Mouse (Mus musculus) intestine, embryonic 15.5 days (tissue): ENCODE measurements around the gene Abca2. TPM values are rescaled to one million over a fixed set of nuclear protein-coding genes. Genes with fewer than 3 reads are reported as not detected.

Source experiments
- ATAC-seq: fragments of 200-750 bp; cut with Nextera tagmentation; 2 replicates; pipeline ENCODE4 v1.8.0; 2017; ENCODE audit warnings: moderate TSS enrichment, moderate library complexity
- H3K27ac ChIP-seq: fragments of 300-500 bp; sonication (generic); 2 replicates; pipeline ENCODE4 v1.5.1; 2015; ENCODE audit warnings: mild to moderate bottlenecking, inconsistent platforms
- H3K27me3 ChIP-seq: fragments of 300-500 bp; sonication (generic); replicated peaks from 2 replicates; pipeline ENCODE4 v1.6.1; 2015; ENCODE audit warnings: inconsistent platforms
- H3K36me3 ChIP-seq: fragments of 300-500 bp; sonication (generic); 2 replicates; pipeline ENCODE4 v1.6.1; 2015; ENCODE audit warnings: inconsistent platforms
- H3K4me1 ChIP-seq: fragments of 300-500 bp; sonication (generic); replicated peaks from 2 replicates; pipeline ENCODE4 v1.6.1; 2015; ENCODE audit warnings: inconsistent platforms
- H3K4me2 ChIP-seq: fragments of 300-500 bp; sonication (generic); replicated peaks from 2 replicates; pipeline ENCODE4 v1.6.1; 2015; ENCODE audit warnings: mild to moderate bottlenecking, inconsistent platforms
- H3K4me3 ChIP-seq: fragments of 300-500 bp; sonication (generic); replicated peaks from 2 replicates; pipeline ENCODE4 v1.5.1; 2015; ENCODE audit warnings: inconsistent platforms
- H3K9ac ChIP-seq: fragments of 300-500 bp; sonication (generic); 2 replicates; pipeline ENCODE4 v1.6.1; 2015; ENCODE audit warnings: inconsistent platforms
- H3K9me3 ChIP-seq: fragments of 300-500 bp; sonication (generic); 2 replicates; pipeline ENCODE4 v1.6.1; 2016; ENCODE audit warnings: inconsistent platforms
- WGBS: fragments of 180-500 bp; shearing (Covaris S2); methylation state at CpG from one replicate; pipeline ENCODE4 v1.1.7; 2015; 5-methylcytosine and 5-hydroxymethylcytosine counted together
- polyA plus RNA-seq: library from polyadenylated mRNA; unstranded; fragments of >200 nt; fragmentation: Nextera tagmentation; extraction: Ambion mirVana; gene quantifications from 2 replicates; pipeline ENCODE4 v1.2.1, GENCODE M21; 2015

Abca2 gene
- polyA plus RNA-seq, 1 experiment from 2014 or later = 2.8 TPM

DNA sequence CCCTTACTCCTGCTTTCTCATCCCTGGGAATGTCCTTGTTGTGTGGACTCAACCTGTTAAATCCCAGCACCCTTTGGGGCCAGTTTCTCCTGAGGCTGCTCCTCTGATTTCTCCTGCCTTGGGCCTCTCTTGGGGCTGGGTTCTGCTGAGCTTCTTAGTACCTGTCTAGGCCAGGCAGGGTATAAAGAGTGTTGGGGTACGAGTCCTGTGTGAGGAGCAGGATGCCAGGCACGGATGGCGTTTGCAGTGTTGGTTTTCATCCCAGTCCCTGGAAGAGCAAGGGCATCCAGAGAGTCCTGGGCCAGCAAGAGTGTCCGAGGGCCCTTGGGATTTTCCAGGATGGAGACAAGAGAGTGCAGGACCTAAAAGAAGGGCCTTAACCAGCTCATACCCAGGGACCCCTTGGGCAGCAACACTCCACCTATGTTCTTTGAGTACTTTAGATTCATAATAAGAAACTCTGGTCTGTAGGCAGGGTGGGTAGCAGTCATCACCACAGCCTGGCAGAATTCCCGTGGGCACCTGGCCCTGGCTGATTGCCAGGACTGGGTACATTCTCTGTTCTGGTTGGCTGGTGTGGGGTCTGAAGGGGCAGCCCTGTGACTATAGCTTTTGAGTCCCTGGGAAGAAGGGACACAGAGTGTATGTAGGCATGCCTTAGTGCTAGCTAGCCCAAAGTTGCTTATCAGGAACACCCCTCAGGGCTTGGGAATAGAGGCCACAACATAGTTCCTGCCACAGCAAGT lies 1.1 kb downstream of the Abca2 start:
- Histone ChIP-seq H3K4me2 (peak overlapping the region; percentile 97), H3K27me3 (peaks cover 24% of the 10 kb centered on the region), H3K9me3 (no peaks in the 10 kb centered on the region), H3K27ac (no peak overlapping the region), H3K4me1 (0 out of 2 replicates have a peak, but pooled peaks cover 5% of the 10 kb centered on the region), H3K36me3 (no peaks in the 10 kb centered on the region), H3K9ac (no peak overlapping the region), H3K4me3 (no peak overlapping the region)
- no peak for ATAC-seq
- WGBS = 67% methylated on average over 5 of the region's 5 CpGs

GRCm38 (mm10) chr2:25430395-25431233 lies 2.1 kb downstream of the Abca2 start:
- Histone ChIP-seq H3K27ac (no peak overlapping the region), H3K27me3 (peaks cover 14% of the 10 kb centered on the region), H3K36me3 (no peaks in the 10 kb centered on the region), H3K9ac (no peak overlapping the region), H3K4me2 (no peak overlapping the region), H3K4me1 (0 out of 2 replicates have a peak, but pooled peaks cover 5% of the 10 kb centered on the region), H3K4me3 (no peak overlapping the region), H3K9me3 (no peaks in the 10 kb centered on the region)
- ATAC-seq = no peak
- WGBS = 72% methylated on average over 17 of the region's 17 CpGs

DNA sequence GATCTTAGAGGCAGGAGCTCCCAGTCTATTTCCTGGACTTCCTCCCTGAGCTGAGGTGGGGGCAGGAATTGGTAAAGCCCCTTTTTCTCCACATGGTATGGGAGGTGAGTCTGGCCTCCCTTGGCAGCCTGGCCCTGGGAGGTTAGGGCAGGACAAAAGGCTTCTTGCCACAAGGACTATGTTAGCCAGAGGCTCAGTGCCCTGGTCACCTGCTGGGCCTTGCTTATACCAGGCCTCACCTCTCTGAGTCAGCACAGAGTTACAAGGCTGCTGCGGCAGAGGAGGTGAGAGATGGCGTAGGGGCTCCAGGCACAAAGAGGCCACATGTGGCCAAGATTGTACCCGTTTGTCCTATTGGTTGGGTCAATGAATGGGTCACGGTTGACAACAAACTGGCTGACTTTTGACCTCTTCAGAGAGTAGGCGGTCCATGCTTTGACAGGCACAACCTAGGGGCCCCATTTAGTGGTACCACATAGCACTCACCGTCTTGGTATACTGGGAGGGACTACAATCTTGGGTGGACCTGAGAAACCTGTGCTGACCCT lies 2.9 kb downstream of the Abca2 start:
- Histone ChIP-seq H3K27ac (no peak overlapping the region), H3K27me3 (peaks cover 8% of the 10 kb centered on the region), H3K4me1 (0 out of 2 replicates have a peak, but pooled peaks cover 5% of the 10 kb centered on the region), H3K4me3 (no peak overlapping the region), H3K36me3 (no peaks in the 10 kb centered on the region), H3K9ac (no peak overlapping the region), H3K9me3 (no peaks in the 10 kb centered on the region), H3K4me2 (no peak overlapping the region)
- no peak for ATAC-seq
- 74% methylated on average over 6 of the region's 6 CpGs for WGBS

DNA sequence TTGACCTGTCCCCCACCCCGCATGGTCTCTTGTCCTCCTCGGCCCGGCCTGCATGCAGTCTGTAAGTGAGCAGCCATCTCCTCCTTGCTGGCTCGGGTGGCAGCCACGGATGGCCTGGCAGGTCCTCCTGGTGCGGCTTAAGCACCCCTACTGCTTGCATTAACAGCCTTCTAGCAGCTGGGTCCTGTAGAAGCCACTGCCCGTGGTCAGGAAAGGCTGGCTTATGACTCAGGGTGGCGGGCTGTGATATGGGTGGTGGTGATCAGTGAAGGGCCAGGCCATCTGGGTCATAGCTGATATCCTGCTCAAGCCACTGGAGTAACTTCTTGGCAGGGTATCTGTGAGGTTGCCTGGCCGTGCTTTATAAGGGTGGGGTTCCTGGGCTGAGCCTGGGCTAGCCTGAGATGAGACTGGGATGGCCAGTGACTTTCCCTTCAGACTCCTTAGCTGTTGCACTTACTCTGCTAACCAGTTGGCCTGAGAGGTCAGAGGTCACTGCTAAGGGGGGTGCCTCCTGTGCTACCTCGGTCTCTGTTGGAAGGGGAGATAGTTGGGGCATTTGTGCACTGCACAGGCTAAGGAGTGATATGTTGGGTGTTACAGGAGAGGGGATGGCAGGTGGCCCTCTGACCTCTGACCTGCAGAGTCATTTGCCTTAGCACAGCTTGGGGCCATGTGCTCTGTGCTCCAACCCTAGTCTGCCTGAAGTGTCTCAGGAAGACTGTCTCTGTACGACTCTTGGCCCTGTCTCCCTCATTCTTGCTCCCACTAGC lies 4.0 kb downstream of the Abca2 start:
- Histone ChIP-seq H3K27ac (no peak overlapping the region), H3K4me3 (no peak overlapping the region), H3K9ac (no peak overlapping the region), H3K27me3 (peaks cover 5% of the 10 kb centered on the region; the same call in 1 of the 2 replicates), H3K9me3 (no peaks in the 10 kb centered on the region), H3K4me2 (no peak overlapping the region), H3K4me1 (0 out of 2 replicates have a peak, but pooled peaks cover 5% of the 10 kb centered on the region), H3K36me3 (no peaks in the 10 kb centered on the region)
- 82% methylated on average over 11 of the region's 11 CpGs for WGBS
- no peak for ATAC-seq

- Histone ChIP-seq H3K9me3 (no peaks in the 10 kb centered on the region), H3K27me3 (peaks cover 5% of the 10 kb centered on the region; the same call in 1 of the 2 replicates), H3K4me3 (no peak overlapping the region), H3K4me1 (0 out of 2 replicates have a peak, but pooled peaks cover 3% of the 10 kb centered on the region), H3K36me3 (no peaks in the 10 kb centered on the region), H3K9ac (no peak overlapping the region), H3K4me2 (no peak overlapping the region), H3K27ac (no peak overlapping the region)
- 89% methylated on average over 17 of the region's 17 CpGs for WGBS
- ATAC-seq = no peak
Observed at GRCm38 (mm10) chr2:25433101-25433500, 4.6 kb downstream of the Abca2 start.

GRCm38 (mm10) chr2:25434292-25434691 lies 5.8 kb downstream of the Abca2 start:
- ATAC-seq = no peak
- H3K36me3 ChIP-seq = no peaks in the 10 kb centered on the region
- H3K4me1 ChIP-seq = 0 out of 2 replicates have a peak, but pooled peaks cover 2% of the 10 kb centered on the region
- H3K9me3 ChIP-seq = no peaks in the 10 kb centered on the region
- 87% methylated on average over 8 of the region's 8 CpGs for WGBS
- H3K4me3 ChIP-seq = no peak overlapping the region
- H3K27ac ChIP-seq = no peak overlapping the region
- H3K4me2 ChIP-seq = no peak overlapping the region
- no peak overlapping the region for H3K9ac ChIP-seq
- H3K27me3 ChIP-seq = peaks cover 5% of the 10 kb centered on the region; the same call in 1 of the 2 replicates

DNA sequence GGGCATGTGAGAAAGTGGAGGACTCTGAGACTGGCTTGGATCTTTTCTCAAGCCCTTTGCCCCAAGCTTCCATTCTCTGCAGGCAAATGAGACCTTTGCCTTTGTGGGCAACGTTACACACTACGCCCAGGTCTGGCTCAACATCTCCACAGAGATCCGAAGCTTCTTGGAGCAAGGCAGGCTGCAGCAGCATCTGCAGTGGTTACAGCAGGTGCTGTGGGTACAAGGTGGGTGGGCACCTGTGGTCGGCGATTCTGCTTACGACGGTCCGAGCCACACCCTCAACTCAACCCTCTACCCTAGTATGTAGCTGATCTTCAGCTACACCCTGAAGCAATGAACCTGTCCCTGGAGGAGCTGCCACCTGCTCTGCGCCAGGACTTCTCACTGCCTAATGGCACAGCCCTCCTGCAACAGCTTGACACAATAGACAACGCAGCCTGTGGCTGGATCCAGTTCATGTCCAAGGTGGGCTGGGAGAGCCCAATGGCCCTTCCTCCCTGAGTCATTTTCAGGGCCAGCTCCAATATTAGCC lies 7.8 kb downstream of the Abca2 start:
- ATAC-seq = no peak
- Histone ChIP-seq H3K4me3 (no peak overlapping the region), H3K9me3 (no peaks in the 10 kb centered on the region), H3K9ac (no peak overlapping the region), H3K27ac (no peak overlapping the region), H3K36me3 (no peaks in the 10 kb centered on the region), H3K4me2 (no peak overlapping the region), H3K4me1 (no peaks in the 10 kb centered on the region), H3K27me3 (no peaks in the 10 kb centered on the region)
- 89% methylated on average over 10 of the region's 10 CpGs for WGBS

GRCm38 (mm10) chr2:25441067-25441466 lies 12.6 kb downstream of the Abca2 start:
- Histone ChIP-seq H3K9me3 (no peaks in the 10 kb centered on the region), H3K27me3 (no peaks in the 10 kb centered on the region), H3K9ac (no peak overlapping the region), H3K4me1 (no peaks in the 10 kb centered on the region), H3K4me2 (no peak overlapping the region), H3K36me3 (no peaks in the 10 kb centered on the region), H3K27ac (no peak overlapping the region), H3K4me3 (no peak overlapping the region)
- no peak for ATAC-seq
- WGBS = 85% methylated on average over 20 of the region's 20 CpGs

GRCm38 (mm10) chr2:25442682-25443081 lies 14.2 kb downstream of the Abca2 start:
- WGBS = 89% methylated on average over 14 of the region's 14 CpGs

GRCm38 (mm10) chr2:25450853-25451647 lies 22.5 kb downstream of the Abca2 start:
- no peaks in the 10 kb centered on the region for H3K27me3 ChIP-seq
- no peak overlapping the region for H3K9ac ChIP-seq
- no peaks in the 10 kb centered on the region for H3K36me3 ChIP-seq
- no peaks in the 10 kb centered on the region for H3K9me3 ChIP-seq
- 77% methylated on average over 8 of the region's 8 CpGs for WGBS
- peaks cover 3% of the 10 kb centered on the region; the same call in 1 of the 2 replicates for H3K4me1 ChIP-seq
- H3K4me3 ChIP-seq = no peak overlapping the region
- ATAC-seq = no peak
- no peak overlapping the region for H3K27ac ChIP-seq
- H3K4me2 ChIP-seq = no peak overlapping the region

More at GRCm38 (mm10) chr2:25442682-25443081, 14.2 kb downstream of the Abca2 start:
- Histone ChIP-seq H3K27ac (no peak overlapping the region), H3K27me3 (no peaks in the 10 kb centered on the region), H3K4me2 (no peak overlapping the region), H3K9ac (no peak overlapping the region), H3K4me1 (no peaks in the 10 kb centered on the region), H3K4me3 (no peak overlapping the region), H3K36me3 (no peaks in the 10 kb centered on the region), H3K9me3 (no peaks in the 10 kb centered on the region)
- ATAC-seq = no peak

DNA sequence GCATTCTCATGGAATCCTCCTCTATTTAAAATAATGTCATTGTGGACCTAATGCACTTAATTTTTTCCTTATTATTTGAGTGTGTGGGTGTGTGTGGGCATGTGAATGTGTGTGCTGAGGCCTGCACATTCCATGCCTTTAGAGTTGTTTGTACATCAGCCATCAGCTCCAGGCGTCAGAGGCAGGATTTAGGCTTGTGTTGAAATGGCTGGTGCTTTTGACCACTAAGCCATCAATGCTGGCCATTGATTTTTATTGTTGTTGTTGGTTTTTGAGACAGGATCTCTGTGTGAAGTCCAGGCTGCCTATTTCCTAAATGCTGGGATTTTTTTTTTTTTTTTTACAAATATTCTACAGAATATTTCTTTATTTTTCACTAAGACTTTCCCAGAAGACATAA lies 24.4 kb downstream of the Abca2 start:
- 31% methylated on average over 1 of the region's 1 CpGs for WGBS
- Histone ChIP-seq H3K36me3 (no peaks in the 10 kb centered on the region), H3K9me3 (no peaks in the 10 kb centered on the region), H3K4me3 (no peak overlapping the region), H3K27me3 (no peaks in the 10 kb centered on the region), H3K27ac (no peak overlapping the region), H3K4me1 (peaks cover 7% of the 10 kb centered on the region; the same call in 1 of the 2 replicates), H3K9ac (no peak overlapping the region), H3K4me2 (no peak overlapping the region)
- no peak for ATAC-seq
